Mouse (Mus musculus): Measurements from ENCODE around the gene Abat.
"Not testable (repeated sequence)": the region's sequence is repeated elsewhere in the genome, so short reads cannot be mapped to it uniquely, and the experiment has no call there.

Abat gene

GRCm38 (mm10) chr16:8532894-8533293, 19.7 kb downstream of the Abat start:
- no peak for DNase-seq (ENCODE audit: low read depth)

- DNase-seq (ENCODE audit: low read depth) = no peak
Measured at GRCm38 (mm10) chr16:8533477-8533876, 20.2 kb downstream of the Abat start.

DNA sequence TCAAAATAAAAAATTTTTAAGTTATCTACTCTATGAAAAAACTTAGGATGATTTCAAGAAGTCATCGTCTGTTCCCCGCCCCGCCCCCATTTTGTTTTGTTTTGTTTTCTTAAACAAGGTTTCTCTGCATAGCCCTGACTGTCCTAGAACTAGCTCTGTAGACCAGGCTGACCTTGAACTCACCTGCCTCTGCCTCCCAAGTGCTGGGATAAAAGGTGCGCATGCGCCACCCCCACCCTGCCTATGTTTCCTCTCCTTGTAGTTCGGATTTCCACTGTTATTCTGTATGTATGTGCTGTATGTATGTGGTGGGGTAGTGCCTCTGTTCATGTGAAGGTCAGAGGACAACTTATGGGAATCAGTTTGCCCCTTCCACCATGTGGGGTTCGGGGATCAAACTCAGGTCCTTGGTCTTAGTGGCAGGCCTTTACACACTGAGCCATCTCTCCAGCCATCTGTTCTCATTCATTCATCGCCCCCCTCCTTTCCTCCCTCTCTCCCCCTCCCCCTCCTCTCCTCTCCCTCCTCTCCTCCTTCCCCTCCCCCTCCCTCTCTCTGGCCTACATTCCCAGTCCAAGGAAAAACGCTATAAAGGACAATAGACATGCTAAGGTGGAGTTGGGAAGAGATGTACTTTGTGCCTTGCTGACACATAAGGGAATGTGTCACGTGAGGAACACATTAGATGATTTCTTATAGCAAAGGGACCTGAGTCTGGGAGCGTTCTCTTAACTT, 21.4 kb downstream of the Abat start:
- no peak for DNase-seq (ENCODE audit: low read depth)

DNA sequence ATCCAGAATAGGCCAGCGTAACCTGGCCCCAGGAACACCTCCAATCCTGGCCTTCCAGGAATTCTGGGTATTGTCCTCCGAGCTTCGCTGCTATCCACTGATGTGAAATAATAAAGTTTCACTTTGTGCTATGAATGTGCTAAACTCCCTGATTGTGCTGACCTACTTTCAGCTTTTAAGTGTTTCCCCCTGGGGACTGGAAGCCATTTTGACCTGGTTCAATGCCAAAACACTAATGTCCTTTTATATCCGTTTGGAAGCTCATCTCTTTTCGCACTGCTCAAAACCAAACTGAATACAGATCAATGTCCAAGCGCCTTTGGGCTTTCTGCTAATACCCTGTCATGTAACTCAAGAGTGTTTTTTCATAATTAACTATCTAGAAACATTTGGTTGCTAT, 22.2 kb downstream of the Abat start:
- no peak for DNase-seq (ENCODE audit: low read depth)

DNA sequence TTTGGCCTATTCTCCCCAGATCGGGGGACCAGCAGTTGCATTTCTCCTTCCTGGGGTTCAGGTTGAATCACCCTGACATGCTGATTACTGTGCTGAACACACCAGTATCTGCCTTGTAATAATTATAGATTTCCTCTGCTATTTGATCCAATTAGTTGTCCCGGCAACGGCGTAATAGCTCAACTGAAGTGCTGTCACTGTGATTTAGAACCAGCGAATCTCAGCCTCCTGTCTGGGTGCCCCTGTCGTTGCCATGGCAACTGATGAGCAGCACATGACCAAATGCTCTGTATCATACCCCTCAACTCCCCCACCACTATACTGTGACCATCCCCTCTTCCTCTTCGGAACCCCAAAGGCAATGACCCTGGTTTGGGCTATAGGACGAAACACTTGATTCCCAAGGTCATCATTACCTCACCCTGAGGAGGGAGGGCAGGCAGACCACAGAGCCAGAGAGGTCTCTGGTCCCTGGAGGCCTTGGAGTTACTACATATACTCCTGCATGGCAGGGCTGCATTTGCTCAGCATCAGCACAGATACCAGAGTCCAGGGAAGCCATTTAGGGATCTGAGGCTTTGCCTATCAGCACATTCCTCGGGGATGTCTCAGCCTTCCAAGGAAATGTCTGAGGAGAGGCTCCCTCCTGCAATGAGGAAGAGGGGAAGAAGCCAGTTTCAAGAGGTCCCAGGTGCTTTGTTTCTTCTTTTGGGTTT, 26.1 kb downstream of the Abat start:
- no peak for DNase-seq (ENCODE audit: low read depth)

GRCm38 (mm10) chr16:8540859-8541314, 27.7 kb downstream of the Abat start:
- peak; percentile 82 for DNase-seq (ENCODE audit: low read depth)

- DNase-seq (ENCODE audit: low read depth) = no peak
Measured at GRCm38 (mm10) chr16:8547836-8548235, 34.6 kb downstream of the Abat start.

DNA sequence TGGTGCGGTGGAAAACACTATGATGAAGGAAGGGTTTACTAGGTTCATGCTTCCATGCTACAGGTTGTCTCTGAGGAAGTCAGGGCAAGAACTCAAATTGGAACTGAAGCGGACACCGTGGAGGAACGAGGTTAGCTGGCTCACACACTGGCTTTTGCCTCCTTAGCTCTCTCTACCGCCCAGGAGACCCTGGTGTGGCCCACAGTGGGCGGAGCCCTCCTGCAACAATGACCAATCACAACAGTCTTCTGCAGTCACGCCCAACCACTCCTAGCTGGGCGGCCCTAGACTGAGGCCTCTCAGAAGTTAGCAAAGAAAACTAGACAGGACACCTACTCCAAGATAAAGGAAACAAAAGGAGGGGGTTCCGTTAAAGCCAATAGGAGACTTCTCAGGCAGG, 36.3 kb downstream of the Abat start:
- no peak for DNase-seq (ENCODE audit: low read depth)

GRCm38 (mm10) chr16:8554351-8554750, 41.1 kb downstream of the Abat start:
- DNase-seq (ENCODE audit: low read depth) = no peak

- not testable (repeated sequence) for DNase-seq (ENCODE audit: low read depth)
Measured at GRCm38 (mm10) chr16:8554751-8555150, 41.5 kb downstream of the Abat start.

- DNase-seq (ENCODE audit: low read depth) = not testable (repeated sequence)
Measured at GRCm38 (mm10) chr16:8555371-8555770, 42.1 kb downstream of the Abat start.

- no peak for DNase-seq (ENCODE audit: low read depth)
Measured at GRCm38 (mm10) chr16:8560079-8560478, 46.9 kb downstream of the Abat start.

DNA sequence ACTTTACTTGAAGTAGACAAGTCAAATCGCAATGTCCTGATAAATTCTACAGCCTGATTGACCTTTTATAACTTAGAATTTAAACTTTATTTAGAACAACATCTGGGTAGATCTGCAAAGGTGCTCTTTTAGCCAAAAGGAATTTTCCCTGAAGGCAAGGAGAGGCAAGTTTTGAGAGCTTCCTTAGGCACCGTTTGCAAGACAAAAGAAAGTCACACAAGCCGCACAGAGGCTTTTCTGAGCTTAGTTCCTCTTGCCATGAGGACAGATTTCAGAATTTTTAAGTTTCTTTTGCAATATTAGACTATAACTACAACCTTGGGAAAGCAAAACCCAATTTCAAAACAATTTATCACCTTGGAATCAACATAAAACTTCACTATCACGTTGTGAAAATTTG, 47.9 kb downstream of the Abat start:
- DNase-seq (ENCODE audit: low read depth) = not testable (repeated sequence)

DNA sequence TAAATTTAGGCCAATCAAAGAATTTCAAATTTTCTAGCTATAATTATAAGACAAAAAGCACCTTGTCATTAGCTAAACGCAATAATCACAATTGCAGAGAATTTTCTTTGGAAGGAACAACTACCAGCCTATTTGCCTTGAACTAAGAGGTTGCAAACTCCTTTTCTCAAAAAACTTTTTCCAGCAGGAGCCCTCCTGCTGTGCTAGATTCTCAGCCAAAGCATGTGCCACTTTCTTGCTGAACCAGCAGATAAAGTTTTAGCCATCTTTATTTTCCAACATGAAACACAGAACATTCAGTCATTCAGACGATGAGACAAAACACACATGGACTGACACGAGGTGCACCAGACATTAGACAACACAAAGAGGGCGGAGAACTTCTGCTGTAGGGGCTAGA, 48.6 kb downstream of the Abat start:
- DNase-seq (ENCODE audit: low read depth) = not testable (repeated sequence)

- DNase-seq (ENCODE audit: low read depth) = not testable (repeated sequence)
Measured at GRCm38 (mm10) chr16:8562827-8563226, 49.6 kb downstream of the Abat start.

DNA sequence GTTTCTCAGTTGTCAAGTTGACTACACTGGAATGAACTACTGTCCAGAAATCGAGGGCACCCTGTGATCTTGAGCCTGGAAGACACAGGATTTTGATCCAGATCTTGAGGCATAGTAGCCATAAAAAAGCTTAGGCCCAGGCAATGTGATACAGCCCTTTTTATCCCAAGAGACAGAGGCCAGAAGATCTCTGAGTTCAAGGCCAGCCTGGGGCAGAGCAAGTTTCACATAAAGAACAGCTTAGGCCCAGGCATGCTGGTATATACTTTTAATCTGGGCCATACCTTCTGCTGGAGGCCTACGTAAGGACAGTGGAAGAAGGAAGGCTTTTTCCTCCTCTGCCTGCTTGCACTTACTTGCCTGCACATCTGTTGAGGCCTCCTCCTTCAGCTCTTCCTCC, 51.6 kb downstream of the Abat start:
- DNase-seq (ENCODE audit: low read depth) = no peak

- no peak for DNase-seq (ENCODE audit: low read depth)
Measured at GRCm38 (mm10) chr16:8565539-8565938, 52.3 kb downstream of the Abat start.

- DNase-seq (ENCODE audit: low read depth) = no peak
Measured at GRCm38 (mm10) chr16:8566115-8566711, 53.0 kb downstream of the Abat start.

DNA sequence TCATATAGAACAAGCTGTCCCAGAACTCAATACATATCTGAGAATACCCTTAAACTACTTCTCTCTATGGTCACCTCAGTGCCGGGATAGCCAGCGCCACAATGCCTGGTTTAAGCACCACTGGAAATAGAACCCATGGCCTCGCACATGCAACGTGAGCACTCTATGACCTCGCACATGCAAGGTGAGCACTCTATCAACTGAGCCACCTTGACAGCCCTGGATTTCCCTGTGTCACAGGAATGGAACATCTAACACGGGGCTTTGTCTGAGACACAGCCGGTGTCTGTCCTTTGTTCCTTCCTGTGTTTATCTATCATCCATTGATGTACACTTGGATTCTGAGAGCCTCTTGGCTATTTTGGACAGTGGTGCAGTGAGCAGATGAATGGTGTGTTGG, 55.7 kb downstream of the Abat start:
- DNase-seq (ENCODE audit: low read depth) = no peak

- no peak for DNase-seq (ENCODE audit: low read depth)
Measured at GRCm38 (mm10) chr16:8570336-8570735, 57.1 kb downstream of the Abat start.

DNA sequence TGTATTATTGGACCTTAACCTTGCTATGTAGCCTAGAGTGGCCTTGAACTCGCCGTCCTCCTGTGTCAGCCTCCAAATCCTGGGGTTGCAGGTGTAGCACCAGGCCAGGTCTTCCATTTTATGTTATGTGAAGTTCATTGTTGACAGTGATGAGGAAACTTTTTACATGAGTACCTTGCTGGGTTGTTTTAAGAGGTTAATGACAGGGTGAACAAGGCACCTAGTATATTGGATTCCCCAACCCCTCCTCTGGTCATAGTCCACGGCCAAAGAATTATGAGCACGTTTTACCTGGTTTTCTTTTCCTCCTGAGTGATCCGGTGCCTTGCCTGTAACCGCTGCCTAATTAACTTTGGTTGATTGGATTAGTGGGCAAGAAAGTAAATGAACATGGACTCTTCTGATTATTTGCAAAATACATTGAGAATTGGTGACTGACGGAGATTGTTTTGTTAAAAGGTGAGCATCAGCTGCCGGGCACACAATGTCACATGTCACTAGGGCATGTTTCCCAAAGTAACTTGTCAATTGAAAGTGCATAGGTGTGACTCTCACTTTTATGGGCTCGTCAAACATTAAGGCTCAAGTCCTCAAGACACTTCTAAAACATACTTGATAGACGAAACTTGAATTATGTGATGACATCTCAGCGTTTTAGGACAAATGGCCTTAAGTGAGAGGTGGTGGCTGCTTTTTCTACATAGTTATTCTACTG, 57.8 kb downstream of the Abat start:
- no peak for DNase-seq (ENCODE audit: low read depth)

GRCm38 (mm10) chr16:8573041-8573440, 59.8 kb downstream of the Abat start:
- no peak for DNase-seq (ENCODE audit: low read depth)
